Mouse (Mus musculus) heart, embryonic 14.5 days (tissue): ENCODE results near the gene Eogt. TPM values are rescaled to one million over a fixed set of nuclear protein-coding genes. Genes with fewer than 3 reads are reported as not detected.

ENCODE experiments used
- ATAC-seq: fragments of 200-750 bp; cut with Nextera tagmentation; 2 replicates; pipeline ENCODE4 v1.8.0; 2017; ENCODE audit warnings: low read depth, moderate TSS enrichment; ENCODE audit not compliant: insufficient number of reproducible peaks, insufficient read depth, low FRiP score
- H3K27ac ChIP-seq, 2 experiments: fragments of 200-500 bp in 1 of 2; fragments of 300-500 bp in 1 of 2; sonication (generic) in 1 of 2; replicated peaks in 1 of 2; 2 replicates each; pipeline ENCODE4 v1.5.1; 2012 to 2014; ENCODE audit warnings: low read depth in 2 of 2, low read length in 2 of 2, control low read depth in 1 of 2, mild to moderate bottlenecking in 1 of 2, mixed read lengths in 1 of 2; ENCODE audit not compliant: control insufficient read depth in 1 of 2, insufficient read depth in 1 of 2
- H3K27me3 ChIP-seq: fragments of 300-500 bp; sonication (generic); 2 replicates; pipeline ENCODE4 v1.6.1; 2014; ENCODE audit warnings: mild to moderate bottlenecking, low read length, control low read depth; ENCODE audit not compliant: control insufficient read depth, insufficient read depth
- H3K36me3 ChIP-seq: fragments of 300-500 bp; sonication (generic); 2 replicates; pipeline ENCODE4 v1.6.1; 2014; ENCODE audit warnings: mild to moderate bottlenecking, control low read depth, low read length, mixed read lengths; ENCODE audit not compliant: control insufficient read depth, insufficient read depth
- H3K4me1 ChIP-seq, 2 experiments: fragments of 200-500 bp in 1 of 2; fragments of 300-500 bp in 1 of 2; sonication (generic) in 1 of 2; 2 replicates each; pipeline ENCODE4 v1.6.1; 2012 to 2014; ENCODE audit warnings: low read length in 2 of 2, control low read depth in 1 of 2, mixed read lengths in 1 of 2; ENCODE audit not compliant: control insufficient read depth in 2 of 2, insufficient read depth in 2 of 2
- H3K4me2 ChIP-seq: fragments of 300-500 bp; sonication (generic); 2 replicates; pipeline ENCODE4 v1.6.1; 2014; ENCODE audit warnings: mild to moderate bottlenecking, low read length
- H3K4me3 ChIP-seq, 2 experiments: fragments of 200-500 bp in 1 of 2; fragments of 300-500 bp in 1 of 2; sonication (generic) in 1 of 2; 2 replicates each; pipeline ENCODE4 v1.5.1; 2012 to 2014; ENCODE audit warnings: low read length in 2 of 2, mild to moderate bottlenecking in 2 of 2, control low read depth in 1 of 2, low read depth in 1 of 2, moderate library complexity in 1 of 2; ENCODE audit not compliant: control insufficient read depth in 1 of 2, insufficient read depth in 1 of 2
- H3K9ac ChIP-seq: fragments of 300-500 bp; sonication (generic); 2 replicates; pipeline ENCODE4 v1.6.1; 2014; ENCODE audit warnings: mild to moderate bottlenecking, low read length
- H3K9me3 ChIP-seq: fragments of 300-500 bp; sonication (generic); 2 replicates; pipeline ENCODE4 v1.6.1; 2016; ENCODE audit warnings: low read length, control low read depth; ENCODE audit not compliant: control insufficient read depth
- WGBS: fragments of 180-500 bp; shearing (Covaris S2); extraction: QIAGEN DNeasy Blood & Tissue Kit; methylation state at CpG from one replicate; pipeline ENCODE4 v1.1.7; 2014; 5-methylcytosine and 5-hydroxymethylcytosine counted together
- polyA plus RNA-seq: library from polyadenylated mRNA; unstranded; fragments of >200 nt; fragmentation: Nextera tagmentation; extraction: Ambion mirVana; gene quantifications from 2 replicates; pipeline ENCODE4 v1.2.1, GENCODE M21; 2014

Gene Eogt
- polyA plus RNA-seq, 1 experiment from 2014 or later = 14.6 TPM

DNA sequence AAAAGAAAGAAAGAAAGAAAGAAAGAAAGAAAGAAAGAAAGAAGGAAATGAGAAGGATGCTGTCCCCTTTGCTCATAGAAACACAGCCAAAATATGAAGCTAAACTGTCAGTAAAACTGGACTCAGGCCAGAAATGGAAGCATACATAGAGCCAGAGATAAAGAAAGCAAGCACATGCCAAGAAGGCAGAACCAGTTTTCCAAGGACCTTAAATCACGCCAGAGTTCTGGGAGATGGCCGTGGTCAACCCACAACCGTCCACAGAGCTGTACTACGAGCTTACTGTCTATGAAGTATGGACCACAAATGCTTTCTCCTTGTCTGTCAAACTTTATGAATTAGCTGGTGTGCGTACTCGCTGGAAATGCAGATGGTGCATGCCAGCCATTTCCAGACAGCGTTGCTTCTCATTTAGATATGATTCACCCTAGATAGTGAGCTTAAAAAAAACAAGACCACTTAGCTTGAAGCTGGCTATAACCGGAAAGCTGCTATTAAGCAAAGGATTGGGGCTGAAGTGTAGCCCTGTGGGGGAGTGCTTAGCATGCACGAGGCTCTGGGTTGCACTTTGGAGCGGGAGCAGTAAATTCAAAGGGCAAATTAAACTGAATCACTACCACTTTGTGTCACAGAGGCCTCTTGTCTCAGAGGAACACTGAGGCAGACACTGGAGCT lies 24.5 kb downstream of the Eogt start:
- H3K4me3 ChIP-seq = no peak overlapping the region
- H3K4me2 ChIP-seq = no peak overlapping the region
- no peaks in the 10 kb centered on the region for H3K9me3 ChIP-seq
- peak overlapping the region in 1 of 2 experiments; percentile 48; a peak in 3 of 4 replicates for H3K27ac ChIP-seq
- peaks cover 5 to 10% of the 10 kb centered on the region in 2 experiments for H3K4me1 ChIP-seq
- H3K36me3 ChIP-seq = peaks cover 49% of the 10 kb centered on the region
- WGBS = 53% methylated on average over 10 of the region's 10 CpGs
- H3K27me3 ChIP-seq = no peaks in the 10 kb centered on the region
- no peak overlapping the region for H3K9ac ChIP-seq
- no peak for ATAC-seq

DNA sequence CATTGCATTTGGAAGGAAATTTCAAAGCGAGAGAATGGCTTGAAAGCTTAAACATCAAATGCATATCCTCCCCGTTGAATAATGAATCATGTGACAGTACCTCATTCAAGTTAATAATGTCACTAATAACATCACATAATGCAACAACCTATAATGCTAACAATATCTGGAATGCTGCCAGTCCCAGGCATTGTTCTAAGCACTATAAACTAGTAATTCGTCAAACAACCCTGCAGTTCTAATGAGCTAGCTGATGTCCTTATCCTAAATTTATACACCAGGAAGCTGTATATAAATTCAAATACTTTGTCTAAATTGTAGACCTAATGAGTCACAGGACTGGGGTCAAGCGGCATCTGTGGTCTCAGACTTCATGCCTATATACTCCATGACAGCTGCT lies 28.1 kb downstream of the Eogt start:
- peaks cover 69% of the 10 kb centered on the region for H3K36me3 ChIP-seq
- H3K9me3 ChIP-seq = no peaks in the 10 kb centered on the region
- H3K27me3 ChIP-seq = no peaks in the 10 kb centered on the region
- ATAC-seq = no peak
- H3K4me2 ChIP-seq = no peak overlapping the region
- H3K9ac ChIP-seq = no peak overlapping the region
- no peak overlapping the region for H3K4me3 ChIP-seq
- H3K27ac ChIP-seq = no peak overlapping the region
- WGBS = 83% methylated on average over 4 of the region's 4 CpGs
- H3K4me1 ChIP-seq = peaks cover 5 to 10% of the 10 kb centered on the region in 2 experiments

DNA sequence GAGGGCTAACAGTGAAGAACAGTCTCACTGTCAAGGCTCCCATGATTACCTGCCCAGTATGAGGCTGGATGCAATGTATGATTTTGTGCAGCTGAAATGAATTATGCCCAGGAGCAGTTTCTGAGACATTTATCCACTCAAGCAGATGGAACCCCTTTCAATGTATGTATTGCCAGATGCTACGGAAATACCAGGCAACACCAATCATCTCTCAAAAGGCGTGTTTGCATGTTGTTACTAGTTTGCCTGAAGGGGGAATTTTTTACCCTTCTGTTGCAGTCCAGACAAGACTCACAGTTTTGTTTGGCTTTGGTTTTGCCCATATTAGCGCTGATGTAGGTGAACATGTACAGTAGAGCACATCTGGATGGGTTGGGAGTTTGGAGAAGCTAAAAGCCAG lies 30.7 kb downstream of the Eogt start:
- H3K36me3 ChIP-seq = peaks cover 77% of the 10 kb centered on the region
- H3K4me1 ChIP-seq = no peaks in the 10 kb centered on the region
- no peak overlapping the region for H3K4me2 ChIP-seq
- no peak overlapping the region for H3K27ac ChIP-seq
- no peak overlapping the region for H3K9ac ChIP-seq
- no peaks in the 10 kb centered on the region for H3K27me3 ChIP-seq
- no peaks in the 10 kb centered on the region for H3K9me3 ChIP-seq
- 93% methylated on average over 3 of the region's 3 CpGs for WGBS
- H3K4me3 ChIP-seq = no peak overlapping the region
- ATAC-seq = no peak

DNA sequence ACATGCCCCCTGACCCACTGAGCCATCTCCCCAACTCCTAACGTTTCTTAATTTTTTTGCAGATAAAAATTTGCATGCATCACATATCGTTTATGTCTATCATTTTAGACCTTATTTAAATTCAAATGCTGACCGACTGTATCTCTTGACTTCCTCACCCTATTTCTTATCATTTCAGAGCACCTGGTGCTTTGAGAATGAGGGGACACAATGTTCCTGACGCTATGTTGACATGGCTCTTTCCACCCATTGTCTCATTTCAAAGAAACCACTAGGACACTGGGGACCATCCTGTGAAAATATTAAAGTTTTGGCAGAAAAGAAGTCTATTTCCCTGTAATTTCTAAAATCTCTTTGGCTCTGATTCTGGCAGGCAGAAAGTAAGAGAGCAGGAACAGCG lies 32.1 kb downstream of the Eogt start:
- Histone ChIP-seq H3K27ac (no peak overlapping the region), H3K27me3 (no peaks in the 10 kb centered on the region), H3K4me1 (no peaks in the 10 kb centered on the region), H3K4me2 (no peak overlapping the region), H3K9ac (no peak overlapping the region), H3K9me3 (no peaks in the 10 kb centered on the region), H3K36me3 (peaks cover 83% of the 10 kb centered on the region), H3K4me3 (no peak overlapping the region)
- 68% methylated on average over 5 of the region's 5 CpGs for WGBS
- no peak for ATAC-seq

DNA sequence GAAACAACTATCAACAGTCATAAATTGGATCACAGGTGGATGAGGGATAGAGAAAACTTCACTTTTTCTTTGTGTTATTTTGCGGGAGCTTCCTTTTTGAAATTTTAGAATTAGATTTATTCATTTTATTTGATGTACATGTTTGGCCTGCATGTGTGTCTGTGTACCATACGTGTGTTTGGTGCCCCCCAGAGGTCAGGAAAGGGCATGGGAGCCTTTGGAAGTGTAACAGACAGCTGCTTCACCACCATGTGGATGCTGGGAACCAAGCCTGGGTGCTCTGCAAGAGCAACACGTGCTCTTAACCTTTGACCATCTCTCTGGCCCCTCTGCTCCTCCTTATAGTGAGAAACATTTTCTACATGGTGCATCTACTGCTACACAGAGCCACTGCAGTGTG lies 34.2 kb downstream of the Eogt start:
- H3K4me2 ChIP-seq = no peak overlapping the region
- no peak overlapping the region for H3K9ac ChIP-seq
- no peaks in the 10 kb centered on the region for H3K4me1 ChIP-seq
- H3K9me3 ChIP-seq = no peaks in the 10 kb centered on the region
- no peaks in the 10 kb centered on the region for H3K27me3 ChIP-seq
- no peak overlapping the region for H3K27ac ChIP-seq
- no peak overlapping the region for H3K4me3 ChIP-seq
- H3K36me3 ChIP-seq = peaks cover 84% of the 10 kb centered on the region
- no peak for ATAC-seq
- WGBS = 63% methylated on average over 3 of the region's 3 CpGs

DNA sequence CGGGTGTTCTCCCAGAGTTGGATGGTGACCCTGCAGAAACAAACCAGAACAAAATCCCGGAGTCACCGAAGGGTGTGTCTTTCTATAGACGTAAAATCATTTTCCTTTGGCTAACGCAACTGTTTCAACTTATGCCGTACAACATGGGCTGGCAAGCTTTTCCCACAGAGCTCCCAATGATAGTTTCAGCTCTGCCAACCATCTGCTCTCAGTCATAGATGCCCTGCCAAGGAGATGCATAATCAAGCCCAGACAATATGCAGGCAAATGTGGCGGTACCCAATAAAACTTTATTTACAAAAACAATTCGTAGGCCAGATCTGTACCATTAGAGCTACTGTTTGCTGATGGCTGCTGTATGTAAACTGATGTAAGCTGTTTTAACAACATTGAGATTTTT lies 36.8 kb downstream of the Eogt start:
- Histone ChIP-seq H3K4me3 (no peak overlapping the region), H3K27ac (no peak overlapping the region), H3K36me3 (peaks cover 60% of the 10 kb centered on the region), H3K27me3 (no peaks in the 10 kb centered on the region), H3K9ac (no peak overlapping the region), H3K4me1 (no peaks in the 10 kb centered on the region), H3K4me2 (no peak overlapping the region), H3K9me3 (no peaks in the 10 kb centered on the region)
- WGBS = 92% methylated on average over 8 of the region's 8 CpGs
- ATAC-seq = no peak

DNA sequence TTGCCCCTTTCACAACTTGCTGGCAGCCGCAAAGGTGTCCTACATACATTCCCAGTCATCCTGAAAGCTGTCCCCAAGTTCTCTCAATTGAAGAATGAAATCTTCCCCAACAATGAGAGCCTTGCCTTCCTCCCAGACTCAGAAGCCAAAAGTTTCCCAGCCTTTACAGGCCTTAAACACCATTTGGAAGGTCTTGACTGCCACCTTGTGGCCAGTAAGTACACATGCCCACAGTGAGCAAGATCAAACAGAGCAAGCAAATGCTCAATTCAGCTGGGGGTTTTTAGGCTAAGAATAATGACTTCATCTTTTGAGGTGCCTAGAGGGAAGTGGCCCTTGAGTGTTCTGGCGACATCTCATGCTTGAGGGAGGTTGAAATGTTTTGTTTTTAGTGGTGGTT lies 42.2 kb downstream of the Eogt start:
- Histone ChIP-seq H3K4me1 (no peaks in the 10 kb centered on the region), H3K4me3 (no peak overlapping the region), H3K9ac (no peak overlapping the region), H3K9me3 (no peaks in the 10 kb centered on the region), H3K36me3 (peaks cover 11% of the 10 kb centered on the region), H3K27me3 (no peaks in the 10 kb centered on the region), H3K27ac (no peak overlapping the region), H3K4me2 (no peak overlapping the region)
- 19% methylated on average over 2 of the region's 2 CpGs for WGBS
- ATAC-seq = no peak

DNA sequence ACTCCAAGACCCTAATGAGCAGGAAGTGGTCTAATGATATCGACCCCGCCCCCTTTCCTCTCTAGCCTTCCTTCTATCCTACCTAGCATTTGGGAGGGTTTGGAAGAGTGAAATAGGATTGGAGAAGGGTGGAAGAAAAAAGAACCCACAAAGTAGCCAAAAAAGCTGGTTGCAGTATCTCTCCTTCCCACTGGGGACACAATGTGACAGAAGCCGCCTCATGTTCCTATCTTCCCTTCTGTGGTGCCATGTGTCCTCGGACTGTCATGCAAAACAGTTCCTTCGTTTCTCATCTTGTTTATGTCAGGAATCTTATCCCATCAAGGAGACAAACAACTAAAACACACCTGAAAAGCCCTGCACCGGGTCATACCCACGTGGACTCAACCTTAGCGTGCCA lies 42.9 kb downstream of the Eogt start:
- H3K9ac ChIP-seq = no peak overlapping the region
- no peaks in the 10 kb centered on the region for H3K9me3 ChIP-seq
- H3K27ac ChIP-seq = no peak overlapping the region
- peaks cover 4% of the 10 kb centered on the region for H3K36me3 ChIP-seq
- no peaks in the 10 kb centered on the region for H3K27me3 ChIP-seq
- ATAC-seq = no peak
- no peak overlapping the region for H3K4me3 ChIP-seq
- no peaks in the 10 kb centered on the region for H3K4me1 ChIP-seq
- 69% methylated on average over 8 of the region's 8 CpGs for WGBS
- H3K4me2 ChIP-seq = no peak overlapping the region
